Mouse (Mus musculus): ENCODE results near the gene Ap2b1. TPM values are rescaled to one million over a fixed set of nuclear protein-coding genes. Genes with fewer than 3 reads are reported as not detected.

The Ap2b1 gene
- polyA plus RNA-seq (2012; rRNA removed), result 67.5 and 90.3 TPM in 2 replicates

GRCm38 (mm10) chr11:83298225-83299195, at the start of gene Ap2b1:
TSS of gene Ap2b1 (plus strand) at chr11:83299024.

DNA sequence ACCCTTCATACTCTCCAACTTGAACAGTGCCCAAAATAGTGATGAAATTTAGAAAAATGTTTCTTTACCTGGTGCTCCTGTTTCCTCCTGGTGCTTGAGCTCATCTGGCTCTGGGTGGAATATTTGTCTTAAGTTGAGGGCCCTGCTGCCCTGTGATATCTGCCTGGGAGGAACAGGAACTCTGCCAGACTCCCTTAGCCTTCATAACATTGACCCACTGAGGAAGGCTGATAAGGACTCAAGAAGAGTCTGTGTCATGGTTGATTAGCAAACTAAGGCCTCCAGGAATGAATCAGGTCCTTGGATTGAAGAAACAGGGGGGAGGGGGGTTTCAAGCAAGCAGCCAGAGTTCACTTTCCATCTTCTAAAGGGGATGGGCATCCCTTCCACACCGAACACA, 12.3 kb upstream of the Ap2b1 start, which contains the start of gene Slfn14:
Gene Slfn14, minus strand, starts transcription at position 161 of the 400 bp plus-strand sequence.

GRCm38 (mm10) chr11:83302526-83303251, 3.9 kb downstream of the Ap2b1 start, which contains the start of gene Pex12:
TSS of gene Pex12 (minus strand) at chr11:83302586.

DNA sequence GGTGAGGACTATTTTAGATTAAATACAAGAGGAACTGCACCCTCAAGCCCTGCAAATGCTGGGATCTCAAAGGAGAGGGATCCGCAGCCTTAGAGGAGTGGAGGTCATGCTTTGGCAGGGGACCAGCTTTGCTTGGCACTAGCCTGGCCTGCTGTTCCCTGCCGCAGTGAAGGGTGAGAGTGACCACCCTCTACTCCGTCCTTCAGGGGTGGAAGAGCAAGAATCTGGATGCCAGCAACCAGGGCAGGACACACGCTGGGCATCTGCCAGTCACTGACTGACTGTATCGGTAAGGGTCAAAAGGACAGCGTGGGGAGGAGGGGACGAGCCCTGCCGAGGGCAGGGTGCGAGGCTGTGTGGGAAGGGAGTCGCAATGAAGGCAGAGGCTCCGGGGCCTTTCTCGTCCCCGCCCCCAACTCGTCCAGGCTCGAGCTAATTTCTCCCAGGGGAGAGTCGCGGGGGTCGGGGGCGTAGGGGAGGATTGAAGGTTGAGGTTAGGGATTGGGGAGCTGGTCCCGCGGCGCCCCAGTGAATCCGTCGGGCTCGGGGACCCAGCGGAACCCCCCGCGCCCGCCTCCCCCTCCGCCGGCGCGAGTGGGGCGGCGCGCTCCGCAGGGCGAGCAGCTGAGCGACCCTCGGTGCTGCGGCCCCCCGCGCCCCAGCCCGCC, 110.4 kb downstream of the Ap2b1 start, which contains the start of gene Rasl10b:
Gene Rasl10b, plus strand, starts transcription at position 51 of the 668 bp plus-strand sequence.

DNA sequence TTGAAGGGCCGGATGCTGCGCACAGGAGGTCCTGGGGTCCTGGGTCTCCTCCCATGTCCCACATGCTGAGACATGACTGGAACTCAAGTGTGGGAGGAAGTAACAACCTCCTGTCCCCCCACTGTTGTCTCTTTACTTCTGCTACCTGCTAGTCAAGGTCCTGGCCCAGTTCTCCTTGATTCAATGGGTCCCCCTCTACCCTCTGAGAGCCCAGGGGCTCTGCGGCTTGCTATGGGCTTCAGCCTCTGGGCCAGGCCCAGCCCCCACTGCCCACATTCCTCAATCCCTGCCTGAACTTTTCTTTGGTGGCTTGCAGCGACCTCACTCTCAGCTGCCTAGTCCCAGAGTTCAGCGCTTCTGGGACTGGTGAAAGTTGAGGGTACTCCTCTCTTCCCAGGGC, 130.5 kb downstream of the Ap2b1 start, which contains the start of gene Gas2l2:
Gene Gas2l2, minus strand, starts transcription at position 101 of the 400 bp plus-strand sequence.

GRCm38 (mm10) chr11:83437377-83437776, 138.6 kb downstream of the Ap2b1 start, which contains the start of gene 1700020L24Rik:
TSS of gene 1700020L24Rik (plus strand) at chr11:83437677.

Other genes with a start within 250 kb of the Ap2b1 start
- gene Slfn2, start 233.9 kb upstream of the Ap2b1 start, polyA plus RNA-seq (2012; rRNA removed), result 1.1 and 1.7 TPM in 2 replicates
- 0.02 TPM in 1 of 2 replicates, not detected in the other for gene Slfn1, start 182.2 kb upstream of the Ap2b1 start, polyA plus RNA-seq (2012; rRNA removed)
- 0.02 TPM in 1 of 2 replicates, not detected in the other for gene Slfn4, start 123.8 kb upstream of the Ap2b1 start, polyA plus RNA-seq (2012; rRNA removed)
- gene Slfn3, start 107.7 kb upstream of the Ap2b1 start, polyA plus RNA-seq (2012; rRNA removed), result 0.60 and 0.61 TPM in 2 replicates
- 0.47 and 0.87 TPM in 2 replicates for gene Slfn14, start 12.3 kb upstream of the Ap2b1 start, polyA plus RNA-seq (2012; rRNA removed)
- gene Pex12, start 3.6 kb downstream of the Ap2b1 start, polyA plus RNA-seq (2012; rRNA removed), result 9.6 and 10.0 TPM in 2 replicates
- 13.3 TPM in 2 replicates for gene Rasl10b, start 110.1 kb downstream of the Ap2b1 start, polyA plus RNA-seq (2012; rRNA removed)
- gene Gas2l2, start 130.4 kb downstream of the Ap2b1 start, polyA plus RNA-seq (2012; rRNA removed), result 0.02 and 0.12 TPM in 2 replicates
- 0.48 and 0.51 TPM in 2 replicates for gene 1700020L24Rik, start 138.7 kb downstream of the Ap2b1 start, polyA plus RNA-seq (2012; rRNA removed)
- gene Mmp28, start 164.0 kb downstream of the Ap2b1 start, polyA plus RNA-seq (2012; rRNA removed), result 3.6 and 4.1 TPM in 2 replicates
- 163 and 320 TPM in 2 replicates for gene Taf15, start 174.1 kb downstream of the Ap2b1 start, polyA plus RNA-seq (2012; rRNA removed)
- gene Heatr9, start 223.2 kb downstream of the Ap2b1 start, polyA plus RNA-seq (2012; rRNA removed), result not detected in 2 replicates
- not detected in 2 replicates for gene Ccl5, start 231.5 kb downstream of the Ap2b1 start, polyA plus RNA-seq (2012; rRNA removed)